Mouse (Mus musculus): Measurements from ENCODE around the gene Tfdp1.
A peak's percentile ranks its signal among the peaks of the same experiment; 100 is the strongest.

The Tfdp1 gene

DNA sequence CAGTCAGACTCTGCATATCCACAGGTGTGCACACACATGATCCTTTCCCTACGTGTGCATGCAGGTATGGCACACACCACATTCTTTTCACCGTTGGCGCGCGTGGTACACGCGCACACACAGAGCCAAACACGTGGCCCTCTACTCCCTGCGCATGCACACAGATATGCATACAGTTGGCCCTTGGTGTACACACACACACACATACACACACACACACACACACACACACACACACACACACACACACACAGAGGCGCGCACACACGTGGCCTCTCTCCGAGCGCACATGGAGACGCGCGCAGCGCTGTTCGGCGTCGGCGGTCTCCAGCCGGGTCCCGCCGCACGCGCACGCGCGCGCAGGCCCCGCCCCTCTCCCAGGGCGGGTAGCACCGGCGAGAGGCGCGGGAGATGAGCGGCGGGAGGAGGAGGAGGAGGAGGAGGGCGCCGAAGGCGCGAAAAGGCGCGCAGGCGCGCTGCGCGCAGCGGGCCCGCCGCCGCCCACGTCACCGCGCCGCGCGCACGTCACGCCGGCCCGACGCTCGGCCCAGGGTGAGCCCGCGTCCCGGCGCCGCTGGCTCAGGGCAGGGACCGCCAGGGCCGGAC, at the start of gene Tfdp1:
TSS of gene Tfdp1 (plus strand) at position 497 of the 606 bp plus-strand sequence.
- DNase-seq (ENCODE audit: low read depth): peak; percentile 91

DNA sequence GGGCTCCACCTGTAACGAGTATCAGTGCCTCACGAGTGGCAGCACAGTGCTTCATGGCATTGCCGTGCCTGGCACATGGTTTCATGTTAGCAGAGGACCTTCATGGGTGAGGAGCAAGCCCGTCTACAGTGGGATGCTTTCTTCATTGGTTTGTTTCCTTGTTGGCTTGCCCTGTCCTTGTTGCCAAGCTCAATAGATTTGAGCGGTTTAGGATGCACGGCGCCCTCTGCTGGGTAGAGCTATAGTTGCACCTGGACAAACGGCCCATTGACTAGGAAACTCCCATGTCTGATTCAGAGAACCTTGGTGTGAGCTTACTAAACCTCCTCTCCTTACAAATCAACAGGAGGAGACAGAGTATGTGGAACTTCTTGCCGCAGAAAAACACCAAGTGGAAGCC, 46.2 kb upstream of the Tfdp1 start:
- peak; percentile 93 for DNase-seq (ENCODE audit: low read depth)

DNA sequence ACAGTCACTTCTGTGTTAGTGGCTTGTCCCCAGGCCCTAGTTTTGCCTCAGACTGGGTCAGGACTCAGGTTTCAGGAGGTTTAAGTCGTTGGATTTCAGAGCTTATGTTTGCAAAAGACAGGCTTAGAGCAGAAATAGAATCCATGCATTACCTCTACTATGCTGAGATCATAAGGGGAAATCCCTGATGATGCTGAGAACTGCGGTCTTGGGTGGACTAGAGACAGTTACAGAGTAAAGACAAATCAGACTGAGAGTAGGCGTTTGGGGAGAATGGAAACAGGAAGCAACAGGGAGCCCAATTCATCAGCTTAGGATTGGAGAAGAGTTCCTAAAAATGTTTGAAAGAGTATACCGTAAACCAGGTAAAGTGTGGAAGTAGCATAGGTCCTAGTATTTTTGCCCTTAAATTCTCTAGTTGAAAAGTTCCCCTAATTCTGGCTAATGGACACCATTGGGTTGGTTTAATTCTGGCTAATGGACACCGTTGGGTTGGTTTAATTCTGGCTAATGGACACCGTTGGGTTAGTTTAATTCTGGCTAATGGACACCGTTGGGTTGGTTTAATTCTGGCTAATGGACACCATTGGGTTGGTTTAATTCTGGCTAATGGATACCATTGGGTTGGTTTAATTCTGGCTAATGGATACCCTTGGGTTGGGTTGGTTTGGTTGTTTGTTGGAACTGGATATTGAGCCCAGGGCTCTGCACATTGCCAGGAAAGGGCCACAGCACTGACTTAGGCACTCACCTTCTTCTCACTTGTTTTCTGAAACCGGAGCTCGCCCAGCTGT, 44.7 kb upstream of the Tfdp1 start:
- DNase-seq (ENCODE audit: low read depth): no peak

- no peak for DNase-seq (ENCODE audit: low read depth)
Observed at GRCm38 (mm10) chr8:13299571-13299970, 39.0 kb upstream of the Tfdp1 start.

GRCm38 (mm10) chr8:13301036-13301435, 37.5 kb upstream of the Tfdp1 start:
- no peak for DNase-seq (ENCODE audit: low read depth)

DNA sequence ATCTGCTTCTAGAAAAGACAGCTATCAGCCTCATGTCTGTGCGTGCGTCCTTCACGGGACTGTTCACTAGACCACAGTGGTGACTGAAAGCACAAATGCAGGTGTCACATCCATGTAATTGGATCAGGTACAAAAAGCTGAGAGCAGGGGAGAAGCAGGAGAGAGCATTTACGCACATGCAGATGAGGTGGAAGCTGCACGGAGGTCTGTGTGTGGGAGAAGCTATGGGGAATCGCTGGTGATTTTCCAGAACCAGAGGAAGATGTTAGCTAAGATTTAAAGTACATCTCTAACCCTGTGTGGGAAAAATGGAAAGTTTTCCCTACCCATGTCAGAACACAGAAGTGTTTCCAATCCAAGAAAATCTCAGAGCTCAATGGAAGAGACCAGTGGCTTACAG, 33.1 kb upstream of the Tfdp1 start:
- DNase-seq (ENCODE audit: low read depth): no peak

DNA sequence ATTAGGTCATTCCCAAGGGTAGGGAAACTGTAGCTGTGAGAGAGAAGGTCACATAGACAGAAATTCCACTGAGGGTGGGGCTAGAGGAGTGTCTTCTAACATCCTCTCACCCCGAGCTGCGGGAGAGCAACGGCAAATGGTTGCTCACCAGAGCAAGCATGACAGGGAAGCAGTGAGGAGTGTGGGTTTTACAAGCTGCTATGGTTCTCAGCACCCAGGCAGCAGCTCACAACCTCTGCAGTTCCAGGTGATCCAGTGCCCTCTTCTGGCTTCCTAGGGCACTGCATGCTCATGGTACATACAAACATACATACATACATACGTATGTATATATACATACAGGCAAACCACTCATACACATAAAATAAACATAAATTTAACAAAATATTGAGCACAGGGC, 32.7 kb upstream of the Tfdp1 start:
- DNase-seq (ENCODE audit: low read depth): no peak

- DNase-seq (ENCODE audit: low read depth): no peak
Observed at GRCm38 (mm10) chr8:13306309-13306909, 32.1 kb upstream of the Tfdp1 start.

DNA sequence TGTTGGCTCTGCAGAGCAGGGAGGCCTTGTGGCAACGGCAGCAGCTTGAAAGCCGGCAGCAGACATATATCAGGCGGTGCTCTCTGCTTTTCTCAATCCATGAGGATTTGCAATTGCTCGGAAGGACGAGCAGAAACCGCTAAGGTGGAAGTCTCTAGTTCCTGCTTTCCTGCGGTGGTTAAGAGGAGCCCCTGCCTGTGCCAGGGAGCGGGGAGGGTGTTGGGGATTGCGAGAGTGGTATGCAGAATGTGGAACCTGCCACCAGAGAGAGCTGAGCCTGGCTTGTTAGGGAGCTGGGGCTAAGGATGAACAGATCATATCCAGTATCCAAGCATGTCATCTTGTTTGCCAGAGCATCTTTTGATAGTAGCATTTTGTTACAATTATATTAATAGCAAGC, 31.6 kb upstream of the Tfdp1 start:
- DNase-seq (ENCODE audit: low read depth): no peak

DNA sequence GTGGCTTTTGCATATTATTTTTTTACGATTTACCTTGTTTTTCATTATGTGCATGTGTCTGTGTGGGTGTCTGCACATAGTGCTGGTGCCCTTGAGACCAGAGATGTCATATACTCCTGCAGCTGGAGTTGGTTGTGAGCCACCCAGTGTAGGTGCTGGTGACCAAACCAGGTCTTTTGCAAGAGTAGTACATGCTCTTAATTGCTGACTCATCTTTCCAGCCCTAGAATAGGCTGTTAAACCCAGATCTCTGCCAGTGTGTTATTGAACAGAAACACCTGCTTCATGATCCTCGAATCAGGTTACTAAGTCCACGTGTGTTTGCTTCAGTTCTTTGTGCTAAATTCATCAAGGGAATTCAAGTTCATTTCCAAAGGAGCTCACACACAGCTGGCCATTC, 23.6 kb upstream of the Tfdp1 start:
- peak; percentile 19 for DNase-seq (ENCODE audit: low read depth)

GRCm38 (mm10) chr8:13316671-13317070, 21.9 kb upstream of the Tfdp1 start:
- DNase-seq (ENCODE audit: low read depth): no peak

- DNase-seq (ENCODE audit: low read depth): peak; percentile 51
Observed at GRCm38 (mm10) chr8:13326598-13326997, 12.0 kb upstream of the Tfdp1 start.

DNA sequence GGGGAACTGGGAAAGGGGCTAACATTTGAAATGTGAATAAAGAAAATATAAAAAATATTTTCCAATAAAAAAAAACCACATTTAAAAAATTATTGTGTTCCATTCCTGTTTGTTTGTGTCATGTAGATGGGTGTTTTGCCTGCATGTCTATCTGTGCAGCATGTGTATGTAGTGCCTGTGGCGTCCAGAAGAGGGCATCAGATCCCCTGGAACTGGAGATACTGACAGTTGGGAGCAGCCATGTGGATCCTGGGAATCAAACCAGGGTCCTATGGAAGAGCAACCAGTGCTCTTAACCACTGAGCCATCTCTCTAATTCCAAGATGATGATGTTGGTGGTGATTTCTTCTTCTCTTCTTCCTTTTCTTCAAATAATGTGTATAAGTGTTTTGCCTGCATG, 3.9 kb upstream of the Tfdp1 start:
- DNase-seq (ENCODE audit: low read depth): no peak

DNA sequence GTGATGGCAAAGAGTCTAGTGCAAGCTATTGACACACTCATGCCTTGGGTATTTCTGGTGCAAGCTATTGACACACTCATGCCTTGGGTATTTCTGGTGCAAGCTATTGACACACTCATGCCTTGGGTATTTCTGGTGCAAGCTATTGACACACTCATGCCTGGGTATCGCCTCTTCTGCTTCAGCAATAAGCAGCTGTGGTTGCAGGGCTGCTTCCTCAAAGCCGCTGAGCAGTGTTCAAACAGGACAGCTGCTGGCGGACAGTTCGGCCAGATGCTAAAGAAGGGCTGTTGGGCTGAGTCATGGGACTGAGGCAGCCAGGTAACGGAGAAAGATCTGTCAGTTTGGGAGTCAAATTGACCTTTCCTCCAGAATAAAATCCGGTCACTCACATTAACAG, 1.3 kb upstream of the Tfdp1 start:
- peak; percentile 32 for DNase-seq (ENCODE audit: low read depth)

DNA sequence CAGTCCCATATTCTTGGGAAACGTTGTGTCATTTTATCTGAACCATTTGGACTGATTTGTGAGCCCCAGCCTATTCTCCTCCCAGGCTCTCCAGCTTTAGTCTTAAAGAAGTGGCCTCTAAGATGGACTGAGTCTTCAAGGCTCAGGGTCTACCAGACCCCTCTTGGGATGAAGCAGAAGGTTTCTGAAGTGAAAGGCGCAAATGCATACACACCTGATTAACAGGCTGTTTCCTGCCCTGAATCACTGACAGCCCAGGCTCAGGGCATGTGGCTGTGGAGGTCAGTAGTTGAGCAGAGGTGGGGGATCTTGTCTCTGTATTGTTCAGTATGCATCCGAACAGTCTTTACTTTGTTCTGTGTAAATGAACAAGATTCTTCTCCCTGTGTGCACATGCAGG, 873 bp upstream of the Tfdp1 start:
- no peak for DNase-seq (ENCODE audit: low read depth)

DNA sequence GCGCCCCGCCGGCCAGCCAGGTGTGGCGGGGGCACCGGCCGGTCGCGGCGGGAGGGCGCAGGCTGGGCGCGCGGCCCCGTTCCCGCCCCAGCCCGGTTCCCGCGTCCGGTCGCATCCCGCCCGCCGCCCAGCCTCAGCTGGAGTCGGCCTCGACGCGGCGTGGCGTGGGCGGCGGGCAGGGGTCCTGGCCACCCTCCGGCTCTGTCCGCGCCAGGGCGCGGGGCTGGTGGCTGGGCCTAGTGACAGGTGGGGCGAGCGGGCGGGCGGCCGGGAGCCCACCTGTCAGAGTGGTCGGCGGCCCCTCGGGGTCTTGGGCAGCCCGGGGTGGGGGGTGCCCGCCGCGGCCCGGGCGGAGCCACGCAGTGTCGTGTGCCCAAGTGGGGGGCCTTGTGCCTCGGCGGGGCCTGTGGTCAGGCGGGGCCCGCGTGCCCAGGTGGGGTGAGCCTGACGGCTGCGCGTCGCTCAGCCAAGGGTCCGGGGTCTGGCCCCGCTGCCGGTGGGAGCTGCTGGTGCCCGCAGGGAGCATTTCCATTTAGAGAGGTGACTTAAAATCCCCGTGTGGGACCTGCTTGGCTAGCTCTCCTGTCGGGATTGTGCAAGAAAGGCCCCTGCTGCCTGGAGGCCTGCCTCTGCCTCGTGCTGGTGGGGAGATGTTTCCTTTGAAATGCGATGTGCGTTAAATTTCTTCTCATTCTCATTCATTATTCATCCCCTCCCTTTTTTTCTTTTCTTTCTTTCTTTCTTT, 522 bp downstream of the Tfdp1 start:
- peak; percentile 64 for DNase-seq (ENCODE audit: low read depth)

DNA sequence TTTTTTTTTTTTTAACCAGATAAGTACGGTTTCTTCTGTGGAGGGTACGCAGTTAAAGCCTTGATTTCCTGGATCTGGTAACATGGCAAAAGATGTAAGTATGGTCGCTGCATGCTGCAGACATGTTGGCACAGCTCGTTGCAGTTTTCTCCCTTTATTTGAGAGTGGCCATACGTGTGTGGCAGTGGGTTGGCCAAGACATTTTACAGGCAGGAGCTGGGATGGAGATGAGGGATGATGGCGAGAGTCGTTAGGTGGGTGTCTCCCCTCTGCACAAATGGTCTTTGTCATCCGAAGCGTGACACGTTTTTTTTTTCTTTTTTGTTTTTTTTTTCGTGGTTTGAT, 1.1 kb downstream of the Tfdp1 start:
- DNase-seq (ENCODE audit: low read depth): peak; percentile 43

- no peak for DNase-seq (ENCODE audit: low read depth)
Observed at GRCm38 (mm10) chr8:13340650-13341049, 2.1 kb downstream of the Tfdp1 start.

DNA sequence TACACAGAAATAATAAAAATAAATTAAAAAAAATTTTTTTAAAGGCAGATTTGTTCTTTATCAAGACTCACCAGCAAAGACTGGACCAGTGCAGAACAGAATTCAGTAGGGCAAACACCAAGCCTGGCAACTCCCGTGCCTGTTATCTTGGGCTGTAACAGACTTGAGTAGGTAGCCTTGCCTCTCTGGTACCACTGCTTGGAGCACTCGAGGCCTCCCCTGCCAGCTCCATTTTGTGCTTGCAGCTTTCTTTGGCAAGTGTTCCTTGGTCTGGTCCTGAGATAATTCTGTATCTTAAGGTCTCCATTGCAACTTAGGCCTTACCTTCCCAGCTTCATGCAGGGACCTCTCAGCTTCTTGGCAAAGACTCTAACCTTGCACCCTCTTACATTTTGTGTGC, 3.8 kb downstream of the Tfdp1 start:
- DNase-seq (ENCODE audit: low read depth): no peak

DNA sequence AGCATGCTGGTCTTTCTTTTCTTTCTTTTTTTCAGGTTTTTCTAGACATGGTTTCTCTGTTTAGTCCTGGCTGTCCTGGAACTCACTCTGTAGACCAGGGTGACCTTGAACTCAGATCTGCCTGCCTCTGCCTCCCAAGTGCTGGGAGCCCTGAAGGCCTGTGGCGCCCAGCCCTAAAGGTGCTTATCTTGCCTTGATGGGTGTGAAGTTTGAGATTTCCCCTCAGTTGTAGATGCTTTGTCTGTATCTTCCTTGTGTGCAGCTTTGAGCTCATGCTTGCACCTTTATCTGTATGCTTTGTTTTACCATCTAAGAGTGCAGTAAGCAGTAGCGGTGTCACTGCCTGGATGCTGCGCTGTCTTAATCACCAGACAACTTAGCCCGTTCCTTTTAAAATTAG, 4.6 kb downstream of the Tfdp1 start:
- DNase-seq (ENCODE audit: low read depth): no peak

DNA sequence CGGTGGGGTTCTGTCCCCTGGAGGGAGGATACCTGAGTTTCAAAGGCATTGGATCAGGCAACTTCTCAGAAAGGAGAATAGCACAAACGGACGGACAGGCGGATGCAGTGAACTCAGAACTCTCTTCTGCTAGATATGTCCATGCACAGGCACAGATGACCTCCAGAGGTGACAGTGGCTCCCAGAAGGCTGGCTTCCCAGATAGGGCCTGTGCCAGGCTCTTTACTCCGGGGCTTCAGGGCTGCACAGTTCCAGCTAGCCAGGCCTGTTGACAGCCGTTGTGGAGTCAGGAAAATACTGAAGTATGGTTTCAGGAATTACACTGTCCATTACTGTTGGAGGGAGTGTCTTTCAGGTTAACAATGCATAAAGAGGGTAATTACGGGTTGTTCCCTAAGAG, 11.5 kb downstream of the Tfdp1 start:
- DNase-seq (ENCODE audit: low read depth): no peak

DNA sequence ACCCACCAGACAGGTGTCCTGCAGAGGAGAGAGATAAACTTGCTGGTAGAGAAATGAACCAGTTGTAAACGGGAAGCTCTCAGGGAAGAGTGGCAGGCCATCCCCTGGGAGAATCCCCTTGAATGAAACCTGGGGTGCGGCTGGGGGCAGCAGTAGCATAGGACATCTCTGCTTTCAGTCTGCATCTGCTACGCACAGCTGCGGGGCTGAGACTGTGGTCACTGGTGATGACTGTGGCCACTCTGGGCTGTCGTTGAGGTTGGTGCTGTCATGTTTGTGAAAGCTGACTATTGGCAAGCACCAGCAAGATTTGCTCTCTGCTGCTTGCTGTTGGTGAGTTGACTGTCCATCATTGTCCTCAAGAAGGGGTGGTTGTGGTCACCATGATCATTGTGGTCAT, 13.0 kb downstream of the Tfdp1 start:
- DNase-seq (ENCODE audit: low read depth): no peak

DNA sequence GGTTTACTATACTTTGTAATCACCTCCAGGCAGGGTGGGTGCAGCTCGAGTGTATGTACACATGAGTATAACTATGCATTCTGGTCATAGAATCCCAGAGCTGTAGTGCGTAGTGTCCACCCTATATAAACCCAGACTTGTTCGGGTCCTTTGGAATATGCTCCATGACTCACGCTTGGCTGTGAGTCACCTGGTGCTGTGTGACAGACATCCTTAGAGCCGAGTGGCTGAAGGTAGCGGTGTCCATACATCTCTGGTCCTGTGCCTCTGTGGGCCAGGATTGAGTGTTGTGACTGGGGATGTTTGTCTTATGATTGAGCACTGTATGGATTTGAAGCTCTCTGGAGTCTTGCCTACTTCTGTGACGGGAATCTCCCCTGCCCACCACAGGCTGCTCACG, 14.1 kb downstream of the Tfdp1 start:
- no peak for DNase-seq (ENCODE audit: low read depth)

Measured in NIH3T3 (cell line).